Mouse (Mus musculus) testis, adult 2 months (tissue): Measurements from ENCODE around the gene Adgb. TPM values are rescaled to one million over a fixed set of nuclear protein-coding genes. Genes with fewer than 3 reads are reported as not detected.

Source experiments
- H3K27ac ChIP-seq: fragments of 200-500 bp; 2 replicates; pipeline ENCODE4 v1.5.1; 2012; ENCODE audit warnings: low read depth, low read length; ENCODE audit not compliant: control insufficient read depth, insufficient read depth
- H3K27me3 ChIP-seq: fragments of 200-500 bp; 2 replicates; pipeline ENCODE4 v1.6.1; 2012; ENCODE audit warnings: mild to moderate bottlenecking, low read length, moderate library complexity; ENCODE audit not compliant: control insufficient read depth, insufficient read depth
- H3K36me3 ChIP-seq: fragments of 200-500 bp; 2 replicates; pipeline ENCODE4 v1.6.1; 2012; ENCODE audit warnings: mild to moderate bottlenecking, low read length; ENCODE audit not compliant: control insufficient read depth, insufficient read depth
- H3K4me1 ChIP-seq: fragments of 200-500 bp; 2 replicates; pipeline ENCODE4 v1.6.1; 2012; ENCODE audit warnings: low read length; ENCODE audit not compliant: control insufficient read depth, insufficient read depth
- H3K4me3 ChIP-seq: fragments of 200-500 bp; 2 replicates; pipeline ENCODE4 v1.5.1; 2012; ENCODE audit warnings: low read depth, mild to moderate bottlenecking, low read length, moderate library complexity, mixed read lengths; ENCODE audit not compliant: control insufficient read depth
- CTCF ChIP-seq: fragments of 200-500 bp; IDR thresholded peaks from 2 replicates; pipeline ENCODE4 v1.5.1; 2012; ENCODE audit warnings: low read depth, mild to moderate bottlenecking, inconsistent platforms, low read length, moderate library complexity; ENCODE audit not compliant: control insufficient read depth, insufficient read depth, insufficient replicate concordance
- POLR2A ChIP-seq: fragments of 200-500 bp; IDR thresholded peaks from 2 replicates; pipeline ENCODE4 v1.6.1; 2012; ENCODE audit warnings: low read depth, mild to moderate bottlenecking, inconsistent platforms, low read length, moderate library complexity; ENCODE audit not compliant: control insufficient read depth
- polyA plus RNA-seq: library from polyadenylated mRNA; depleted of rRNA; stranded (reverse); fragments of >200 nt; gene quantifications from 2 replicates; pipeline ENCODE4 v1.2.3, GENCODE M21; 2012

The Adgb gene
- polyA plus RNA-seq, 1 experiment = 16.1 TPM

GRCm38 (mm10) chr10:10456991-10457390 is 15.1 kb downstream of the Adgb start:
- Histone ChIP-seq H3K4me3 (no peak overlapping the region), H3K4me1 (no peaks in the 10 kb centered on the region), H3K27me3 (no peaks in the 10 kb centered on the region), H3K27ac (no peak overlapping the region), H3K36me3 (no peaks in the 10 kb centered on the region)
- TF ChIP-seq CTCF (no peak), POLR2A (no peak)

GRCm38 (mm10) chr10:10449067-10449466 is 23.1 kb downstream of the Adgb start:
- Histone ChIP-seq H3K4me1 (no peaks in the 10 kb centered on the region), H3K27me3 (no peaks in the 10 kb centered on the region), H3K36me3 (no peaks in the 10 kb centered on the region), H3K4me3 (no peak overlapping the region), H3K27ac (no peak overlapping the region)
- no peak for TF ChIP-seq POLR2A
- no peak for TF ChIP-seq CTCF

GRCm38 (mm10) chr10:10444841-10445466 is 27.2 kb downstream of the Adgb start:
- Histone ChIP-seq H3K4me1 (no peaks in the 10 kb centered on the region), H3K27ac (no peak overlapping the region), H3K36me3 (no peaks in the 10 kb centered on the region), H3K27me3 (no peaks in the 10 kb centered on the region), H3K4me3 (no peak overlapping the region)
- TF ChIP-seq POLR2A = no peak
- no peak for TF ChIP-seq CTCF

GRCm38 (mm10) chr10:10443558-10443957 is 28.6 kb downstream of the Adgb start:
- Histone ChIP-seq H3K4me3 (no peak overlapping the region), H3K27ac (no peak overlapping the region), H3K4me1 (no peaks in the 10 kb centered on the region), H3K36me3 (no peaks in the 10 kb centered on the region), H3K27me3 (no peaks in the 10 kb centered on the region)
- TF ChIP-seq CTCF = no peak
- no peak for TF ChIP-seq POLR2A

GRCm38 (mm10) chr10:10435014-10435413 is 37.1 kb downstream of the Adgb start:
- no peaks in the 10 kb centered on the region for H3K36me3 ChIP-seq
- H3K4me3 ChIP-seq = no peak overlapping the region
- no peak overlapping the region for H3K27ac ChIP-seq
- H3K27me3 ChIP-seq = no peaks in the 10 kb centered on the region
- TF ChIP-seq POLR2A (no peak), CTCF (no peak)
- no peaks in the 10 kb centered on the region for H3K4me1 ChIP-seq

GRCm38 (mm10) chr10:10429635-10430034 is 42.5 kb downstream of the Adgb start:
- H3K27ac ChIP-seq = no peak overlapping the region

GRCm38 (mm10) chr10:10429032-10429431 is 43.1 kb downstream of the Adgb start:
- Histone ChIP-seq H3K36me3 (no peaks in the 10 kb centered on the region), H3K27me3 (no peaks in the 10 kb centered on the region), H3K4me1 (no peaks in the 10 kb centered on the region), H3K27ac (no peak overlapping the region), H3K4me3 (no peak overlapping the region)
- TF ChIP-seq POLR2A (no peak), CTCF (no peak)

More at GRCm38 (mm10) chr10:10429635-10430034, 42.5 kb downstream of the Adgb start:
- H3K4me3 ChIP-seq = no peak overlapping the region
- TF ChIP-seq POLR2A (no peak), CTCF (no peak)
- no peaks in the 10 kb centered on the region for H3K27me3 ChIP-seq
- H3K36me3 ChIP-seq = no peaks in the 10 kb centered on the region
- no peaks in the 10 kb centered on the region for H3K4me1 ChIP-seq

- Histone ChIP-seq H3K27me3 (no peaks in the 10 kb centered on the region), H3K4me3 (no peak overlapping the region), H3K36me3 (no peaks in the 10 kb centered on the region), H3K27ac (no peak overlapping the region), H3K4me1 (no peaks in the 10 kb centered on the region)
- no peak for TF ChIP-seq POLR2A
- TF ChIP-seq CTCF = no peak
These were observed 47.7 kb downstream of the Adgb start for GRCm38 (mm10) chr10:10424383-10424782.
